Mouse (Mus musculus): ENCODE results near the gene Hdac7.

Gene Hdac7

GRCm38 (mm10) chr15:97787799-97788667 is 56.3 kb downstream of the Hdac7 start:
- DNase-seq, result no peak

- no peak for DNase-seq
Measured at GRCm38 (mm10) chr15:97787148-97787798, 57.0 kb downstream of the Hdac7 start.

GRCm38 (mm10) chr15:97786412-97787112 is 57.7 kb downstream of the Hdac7 start:
- DNase-seq, result peak; percentile 43 to 74

GRCm38 (mm10) chr15:97785731-97786411 is 58.4 kb downstream of the Hdac7 start:
- peak; percentile 56 to 79 for DNase-seq

GRCm38 (mm10) chr15:97784561-97785161 is 59.6 kb downstream of the Hdac7 start:
- DNase-seq, result peak in 1 of 2 experiments; percentile 63

GRCm38 (mm10) chr15:97784092-97784559 is 60.2 kb downstream of the Hdac7 start:
- peak; percentile 91 to 95 for DNase-seq

GRCm38 (mm10) chr15:97782749-97783105 is 61.6 kb downstream of the Hdac7 start:
- peak; percentile 85 to 90 for DNase-seq

- DNase-seq, result peak; percentile 63 to 84
Measured at GRCm38 (mm10) chr15:97781961-97782748, 62.1 kb downstream of the Hdac7 start.

- peak; percentile 75 to 93 for DNase-seq
Measured at GRCm38 (mm10) chr15:97780611-97781031, 63.7 kb downstream of the Hdac7 start.

GRCm38 (mm10) chr15:97779576-97779975 is 64.7 kb downstream of the Hdac7 start:
- no peak for DNase-seq

GRCm38 (mm10) chr15:97778311-97779098 is 65.8 kb downstream of the Hdac7 start, which contains the start of gene Slc48a1:
Gene Slc48a1, plus strand, starts transcription at chr15:97778520.
- DNase-seq, result peak; percentile 58 to 83

- peak; percentile 49 to 79 for DNase-seq
Measured at GRCm38 (mm10) chr15:97776919-97777318, 67.4 kb downstream of the Hdac7 start.

- DNase-seq, result peak; percentile 93 to 94
Measured at GRCm38 (mm10) chr15:97776514-97776913, 67.8 kb downstream of the Hdac7 start.

GRCm38 (mm10) chr15:97773961-97774370 is 70.3 kb downstream of the Hdac7 start:
- DNase-seq, result peak; percentile 69 to 88

GRCm38 (mm10) chr15:97773108-97773507 is 71.2 kb downstream of the Hdac7 start:
- peak; percentile 99 for DNase-seq

- DNase-seq, result peak; percentile 34 to 59
Measured at GRCm38 (mm10) chr15:97770280-97770679, 74.0 kb downstream of the Hdac7 start.

- DNase-seq, result peak; percentile 70 to 88
Measured at GRCm38 (mm10) chr15:97768192-97768591, 76.1 kb downstream of the Hdac7 start.

GRCm38 (mm10) chr15:97767280-97768186 is 76.8 kb downstream of the Hdac7 start, which contains the start of gene Rapgef3:
Gene Rapgef3, minus strand, starts transcription at chr15:97767972.
- DNase-seq, result peak; percentile 92 to 98
